ENCODE assay signal across 12 mouse cellular contexts in the genomic region with DNA sequence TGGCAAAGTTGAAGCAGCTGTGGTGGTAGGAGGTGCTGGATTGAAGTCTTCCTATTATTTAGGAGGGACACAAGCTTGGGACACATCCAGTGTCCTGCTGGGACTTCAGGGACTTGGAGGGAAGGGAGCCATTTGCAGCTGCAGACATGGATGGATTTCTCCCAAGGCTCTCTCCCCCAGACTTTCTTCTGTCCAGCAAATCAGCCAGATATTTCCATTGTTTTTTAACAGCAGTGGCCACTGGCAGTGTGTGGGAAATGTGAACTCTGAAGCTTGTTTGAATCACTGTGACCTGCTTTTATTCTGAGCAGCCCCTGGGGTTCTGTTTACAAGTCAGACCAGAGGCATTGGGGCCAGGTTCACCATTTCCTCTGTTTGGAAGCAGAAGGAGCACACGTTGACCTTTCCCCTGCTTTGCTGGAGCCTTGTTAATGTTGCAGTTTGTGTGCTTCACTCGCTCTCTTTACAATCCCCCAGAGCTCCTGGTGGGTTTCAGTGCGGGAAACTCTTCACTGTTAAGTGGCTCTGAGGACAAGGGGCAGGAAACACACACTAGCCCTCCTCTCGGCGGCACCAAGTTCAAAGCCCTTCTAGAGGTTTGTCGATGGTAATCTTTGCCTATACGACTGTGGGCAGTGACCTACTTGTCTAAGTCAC.
DNase-seq lines count a peak whose midpoint lies in the region; ATAC-seq and TF ChIP-seq lines count a peak whose summit lies in the region.
"Had no signal": no experiment of that assay in that cellular context is flagged by ENCODE, and none has a peak within 500 bp of the region (broad histone marks: within the 10 kb centered on the region; RNA-seq: fewer than 3 reads in every experiment).

No protein-coding gene starts in this region.

- DNase-seq in forebrain, embryonic 11.5 days (ENCODE audit: low spot score), result peak; percentile 51
- DNase-seq in ovary, postnatal 36 days (ENCODE audit: low spot score), result peak; percentile 8
- no peak for DNase-seq in ovary, postnatal 10 days (ENCODE audit: low spot score)
- DNase-seq in heart, postnatal 0 days (ENCODE audit: low spot score), result peak; percentile 5
- peak; percentile 29 for DNase-seq in retina, postnatal 1 day
- DNase-seq: adrenal gland, postnatal 25 days; cerebellum, postnatal 10 days; liver, postnatal 0 days had no signal

- no peak overlapping the region for H3K9ac ChIP-seq in forebrain, embryonic 11.5 days (ENCODE audit: low read length)
- no peak overlapping the region for H3K9ac ChIP-seq in forebrain, embryonic 15.5 days (replicated peaks)
- H3K9ac ChIP-seq in heart, postnatal 0 days (replicated peaks; ENCODE audit: low read depth, low read length), result no peak overlapping the region
- no peak overlapping the region for H3K9ac ChIP-seq in intestine, embryonic 16.5 days (ENCODE audit: low read depth, low read length)
- H3K9ac ChIP-seq in midbrain, embryonic 16.5 days (ENCODE audit: low read depth, low read length), result no peak overlapping the region
- H3K9ac ChIP-seq: liver, postnatal 0 days; midbrain, embryonic 15.5 days had no signal

- 36% methylated on average over 7 of the region's 7 CpGs for WGBS in forebrain, embryonic 11.5 days
- 38% methylated on average over 7 of the region's 7 CpGs for WGBS in forebrain, embryonic 15.5 days
- 34% methylated on average over 7 of the region's 7 CpGs for WGBS in heart, postnatal 0 days
- whole genome bisulfite sequencing in intestine, embryonic 16.5 days, result 38% methylated on average over 7 of the region's 7 CpGs
- WGBS in midbrain, embryonic 16.5 days, result 34% methylated on average over 7 of the region's 7 CpGs

- H3K9me3 ChIP-seq in forebrain, embryonic 11.5 days (ENCODE audit: control insufficient read depth, low read length), result no peaks in the 10 kb centered on the region
- H3K9me3 ChIP-seq in forebrain, embryonic 15.5 days, result no peaks in the 10 kb centered on the region
- H3K9me3 ChIP-seq in heart, postnatal 0 days (replicated peaks; ENCODE audit: control insufficient read depth, low read length), result no peaks in the 10 kb centered on the region
- no peaks in the 10 kb centered on the region for H3K9me3 ChIP-seq in intestine, embryonic 16.5 days (ENCODE audit: control insufficient read depth, low read length)
- H3K9me3 ChIP-seq in midbrain, embryonic 16.5 days (replicated peaks; ENCODE audit: control insufficient read depth, low read length, poor library complexity, severe bottlenecking), result no peaks in the 10 kb centered on the region
- H3K9me3 ChIP-seq: midbrain, embryonic 15.5 days had no signal

- no peak for ATAC-seq in forebrain, embryonic 11.5 days (replicated peaks; ENCODE audit: low FRiP score)
- ATAC-seq in forebrain, embryonic 15.5 days (replicated peaks), result no peak
- no peak for ATAC-seq in heart, postnatal 0 days (ENCODE audit: insufficient read depth, low read depth)
- no peak for ATAC-seq in intestine, embryonic 16.5 days
- no peak for ATAC-seq in midbrain, embryonic 16.5 days
- ATAC-seq: liver, postnatal 0 days; midbrain, embryonic 15.5 days had no signal

- H3K27ac ChIP-seq in forebrain, embryonic 11.5 days (ENCODE audit: low read depth, low read length), result no peak overlapping the region
- no peak overlapping the region for H3K27ac ChIP-seq in forebrain, embryonic 15.5 days (replicated peaks)
- no peak overlapping the region for H3K27ac ChIP-seq in heart, postnatal 0 days (ENCODE audit: low read depth)
- H3K27ac ChIP-seq in intestine, embryonic 16.5 days (ENCODE audit: low read length), result no peak overlapping the region
- no peak overlapping the region for H3K27ac ChIP-seq in midbrain, embryonic 16.5 days (ENCODE audit: low read length)
- H3K27ac ChIP-seq: midbrain, embryonic 15.5 days had no signal

- no peak overlapping the region for H3K4me2 ChIP-seq in forebrain, embryonic 11.5 days (ENCODE audit: low read depth, low read length, severe bottlenecking)
- H3K4me2 ChIP-seq in forebrain, embryonic 15.5 days (replicated peaks), result no peak overlapping the region
- no peak overlapping the region for H3K4me2 ChIP-seq in heart, postnatal 0 days (ENCODE audit: low read depth, low read length)
- no peak overlapping the region for H3K4me2 ChIP-seq in intestine, embryonic 16.5 days (ENCODE audit: low read depth, low read length)
- no peak overlapping the region for H3K4me2 ChIP-seq in midbrain, embryonic 16.5 days (ENCODE audit: low read length)
- H3K4me2 ChIP-seq: midbrain, embryonic 15.5 days had no signal

- no peak overlapping the region for H3K4me3 ChIP-seq in forebrain, embryonic 11.5 days (ENCODE audit: low read depth, low read length)
- no peak overlapping the region for H3K4me3 ChIP-seq in forebrain, embryonic 15.5 days
- H3K4me3 ChIP-seq in heart, postnatal 0 days (ENCODE audit: low read depth, low read length), result no peak overlapping the region
- no peak overlapping the region for H3K4me3 ChIP-seq in intestine, embryonic 16.5 days (ENCODE audit: low read length)
- H3K4me3 ChIP-seq in midbrain, embryonic 16.5 days (ENCODE audit: low read depth, low read length), result no peak overlapping the region
- H3K4me3 ChIP-seq: midbrain, embryonic 15.5 days had no signal

- TF ChIP-seq CTCF in heart, postnatal 0 days (IDR thresholded peaks at IDR 0.05; ENCODE audit: low read depth), result no peak

- no peak for TF ChIP-seq EP300 in heart, postnatal 0 days (IDR thresholded peaks at IDR 0.05; ENCODE audit: low read depth)

- no peaks in the 10 kb centered on the region for H3K4me1 ChIP-seq in forebrain, embryonic 11.5 days (replicated peaks; ENCODE audit: control insufficient read depth, insufficient read depth, low read length)
- H3K4me1 ChIP-seq in forebrain, embryonic 15.5 days, result 0 out of 2 replicates have a peak, but pooled peaks cover 5% of the 10 kb centered on the region
- H3K4me1 ChIP-seq in heart, postnatal 0 days (ENCODE audit: control insufficient read depth, insufficient read depth), result no peaks in the 10 kb centered on the region
- H3K4me1 ChIP-seq in intestine, embryonic 16.5 days (ENCODE audit: control insufficient read depth, insufficient read depth, low read length), result no peaks in the 10 kb centered on the region
- 0 out of 2 replicates have a peak, but pooled peaks cover 2% of the 10 kb centered on the region for H3K4me1 ChIP-seq in midbrain, embryonic 16.5 days (ENCODE audit: control insufficient read depth, insufficient read depth, low read length)
- H3K4me1 ChIP-seq: midbrain, embryonic 15.5 days had no signal

- H3K27me3 ChIP-seq in forebrain, embryonic 11.5 days (ENCODE audit: control insufficient read depth, insufficient read depth, low read length), result no peaks in the 10 kb centered on the region
- H3K27me3 ChIP-seq in forebrain, embryonic 15.5 days, result no peaks in the 10 kb centered on the region
- H3K27me3 ChIP-seq in heart, postnatal 0 days (ENCODE audit: control insufficient read depth, insufficient read depth, low read length), result no peaks in the 10 kb centered on the region
- no peaks in the 10 kb centered on the region for H3K27me3 ChIP-seq in intestine, embryonic 16.5 days (replicated peaks; ENCODE audit: control insufficient read depth, insufficient read depth, low read length)
- H3K27me3 ChIP-seq in midbrain, embryonic 16.5 days (ENCODE audit: control insufficient read depth, insufficient read depth, low read depth, low read length), result no peaks in the 10 kb centered on the region
- H3K27me3 ChIP-seq: midbrain, embryonic 15.5 days had no signal

- H3K36me3 ChIP-seq in forebrain, embryonic 11.5 days (ENCODE audit: control insufficient read depth, insufficient read depth, low read length), result no peaks in the 10 kb centered on the region
- H3K36me3 ChIP-seq in forebrain, embryonic 15.5 days, result no peaks in the 10 kb centered on the region
- no peaks in the 10 kb centered on the region for H3K36me3 ChIP-seq in heart, postnatal 0 days (replicated peaks; ENCODE audit: control insufficient read depth, insufficient read depth, low read length)
- no peaks in the 10 kb centered on the region for H3K36me3 ChIP-seq in intestine, embryonic 16.5 days (ENCODE audit: control insufficient read depth, insufficient read depth, low read length)
- no peaks in the 10 kb centered on the region for H3K36me3 ChIP-seq in midbrain, embryonic 16.5 days (ENCODE audit: control insufficient read depth, insufficient read depth, low read length)
- H3K36me3 ChIP-seq: midbrain, embryonic 15.5 days had no signal
